Mouse (Mus musculus) heart, adult 2 months (tissue): ENCODE measurements at regions not wholly inside any gene's neighbourhood (a gene's known extent, or its start where the extent isn't known, plus 50 kb on each side); places are given as distances from the start of the nearest gene placed in this dataset.

Experiments used
- CTCF ChIP-seq: fragments of 200-600 bp; IDR thresholded peaks from 2 replicates; pipeline ENCODE4 v1.8.1; 2022; ENCODE audit warnings: antibody characterized with exemption, mild to moderate bottlenecking, moderate library complexity
- EP300 ChIP-seq: fragments of 200-500 bp; IDR thresholded peaks from 2 replicates; pipeline ENCODE4 v1.6.1; 2011; ENCODE audit warnings: low read depth, low read length, control low read depth; ENCODE audit not compliant: insufficient read depth
- POLR2A ChIP-seq: fragments of 200-500 bp; IDR thresholded peaks from 2 replicates; pipeline ENCODE4 v1.6.1; 2011; ENCODE audit warnings: mild to moderate bottlenecking, low read depth, low read length, control low read depth; ENCODE audit not compliant: insufficient read depth

DNA sequence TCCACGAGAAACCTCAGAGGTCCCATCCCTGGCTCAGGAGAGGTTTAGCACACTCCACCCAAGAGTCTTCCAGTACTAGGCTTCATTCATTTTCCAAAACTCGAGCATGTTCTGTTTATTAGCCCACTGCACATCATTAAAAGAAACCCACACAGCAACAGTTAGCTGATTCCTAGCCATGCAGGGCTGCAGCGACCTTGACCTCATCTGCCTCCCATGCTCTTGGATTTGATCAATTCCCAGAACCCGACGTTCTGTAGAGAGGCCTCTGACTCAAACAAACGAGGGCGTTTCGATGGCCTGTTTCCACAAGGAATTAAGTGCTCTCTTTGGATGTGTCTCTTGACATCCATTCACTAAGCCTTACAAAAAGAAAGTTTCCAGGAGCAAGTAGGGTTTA lies 294.9 kb downstream of the Lyplal1 start:
- TF ChIP-seq POLR2A (no peak), CTCF (no peak), EP300 (no peak)
